Mouse (Mus musculus): ENCODE data around the gene Tbc1d9b. TPM values are rescaled to one million over a fixed set of nuclear protein-coding genes. Genes with fewer than 3 reads are reported as not detected.

The Tbc1d9b gene
- polyA plus RNA-seq (2015; fragmentation: Nextera tagmentation; extraction: Ambion mirVana): 8.9 and 9.1 TPM in 2 replicates

GRCm38 (mm10) chr11:50130811-50131766 lies at the start of gene Tbc1d9b:
TSS of gene Tbc1d9b (plus strand) at chr11:50131396.
- DNase-seq (peak; percentile 94), ATAC-seq (peak; percentile 93)
- H3K4me1 ChIP-seq (ENCODE audit: insufficient read depth): peaks cover 30% of the 10 kb centered on the region
- under 1% methylated on average over 56 of the region's 77 CpGs for WGBS (ENCODE audit: insufficient replicate concordance)
- peak within 1 kb of the TSS; percentile 97 for H3K4me2 ChIP-seq (ENCODE audit: low read depth, low read length)
- no peaks in the 10 kb centered on the region for H3K9me3 ChIP-seq (ENCODE audit: low read length)
- H3K27me3 ChIP-seq (ENCODE audit: insufficient read depth, low read length): no peaks in the 10 kb centered on the region
- peak within 1 kb of the TSS; percentile 77 for H3K4me3 ChIP-seq (ENCODE audit: low read depth, low read length)
- peak within 1 kb of the TSS; percentile 96 for H3K9ac ChIP-seq (replicated peaks)
- TF ChIP-seq EP300 (IDR thresholded peaks at IDR 0.05; ENCODE audit: low read depth) (no peak), CTCF (IDR thresholded peaks at IDR 0.05; ENCODE audit: low read depth) (peak; percentile 90)
- H3K36me3 ChIP-seq (replicated peaks; ENCODE audit: insufficient read depth, low read length): peaks cover 5% of the 10 kb centered on the region
- H3K27ac ChIP-seq (ENCODE audit: low read depth): peak within 1 kb of the TSS; percentile 88

- ATAC-seq (no peak), DNase-seq (no peak)
- TF ChIP-seq CTCF (IDR thresholded peaks at IDR 0.05; ENCODE audit: low read depth): no peak
- no peak for TF ChIP-seq EP300 (IDR thresholded peaks at IDR 0.05; ENCODE audit: low read depth)
- no peak overlapping the region for H3K9ac ChIP-seq (replicated peaks)
- H3K36me3 ChIP-seq (replicated peaks; ENCODE audit: insufficient read depth, low read length): peaks cover 27% of the 10 kb centered on the region
- WGBS (ENCODE audit: insufficient replicate concordance): 91% methylated on average over 3 of the region's 3 CpGs
- no peaks in the 10 kb centered on the region for H3K27me3 ChIP-seq (ENCODE audit: insufficient read depth, low read length)
- no peak overlapping the region for H3K27ac ChIP-seq (ENCODE audit: low read depth)
- no peak overlapping the region for H3K4me2 ChIP-seq (ENCODE audit: low read depth, low read length)
- H3K9me3 ChIP-seq (ENCODE audit: low read length): no peaks in the 10 kb centered on the region
- peaks cover 8% of the 10 kb centered on the region for H3K4me1 ChIP-seq (ENCODE audit: insufficient read depth)
- no peak overlapping the region for H3K4me3 ChIP-seq (ENCODE audit: low read depth, low read length)
Observed at GRCm38 (mm10) chr11:50086211-50086610, 45.0 kb upstream of the Tbc1d9b start.

GRCm38 (mm10) chr11:50089840-50090239 lies 41.4 kb upstream of the Tbc1d9b start:
- ATAC-seq (peak; percentile 94), DNase-seq (no peak)
- Histone ChIP-seq H3K9me3 (ENCODE audit: low read length) (no peaks in the 10 kb centered on the region), H3K27ac (ENCODE audit: low read depth) (peak overlapping the region; percentile 68), H3K36me3 (replicated peaks; ENCODE audit: insufficient read depth, low read length) (peaks cover 26% of the 10 kb centered on the region), H3K4me3 (ENCODE audit: low read depth, low read length) (no peak overlapping the region), H3K9ac (replicated peaks) (no peak overlapping the region), H3K27me3 (ENCODE audit: insufficient read depth, low read length) (no peaks in the 10 kb centered on the region), H3K4me2 (ENCODE audit: low read depth, low read length) (no peak overlapping the region), H3K4me1 (ENCODE audit: insufficient read depth) (peaks cover 12% of the 10 kb centered on the region)
- 50% methylated on average over 1 of the region's 1 CpGs for WGBS (ENCODE audit: insufficient replicate concordance)
- TF ChIP-seq EP300 (IDR thresholded peaks at IDR 0.05; ENCODE audit: low read depth) (no peak), CTCF (IDR thresholded peaks at IDR 0.05; ENCODE audit: low read depth) (no peak)

- no peak for ATAC-seq
- 81% methylated on average over 5 of the region's 5 CpGs for WGBS (ENCODE audit: insufficient replicate concordance)
- peaks cover 12% of the 10 kb centered on the region for H3K4me1 ChIP-seq (ENCODE audit: insufficient read depth)
- no peak overlapping the region for H3K4me2 ChIP-seq (ENCODE audit: low read depth, low read length)
- H3K9ac ChIP-seq (replicated peaks): no peak overlapping the region
- TF ChIP-seq EP300 (IDR thresholded peaks at IDR 0.05; ENCODE audit: low read depth): no peak
- TF ChIP-seq CTCF (IDR thresholded peaks at IDR 0.05; ENCODE audit: low read depth): no peak
- peaks cover 24% of the 10 kb centered on the region for H3K36me3 ChIP-seq (replicated peaks; ENCODE audit: insufficient read depth, low read length)
- H3K9me3 ChIP-seq (ENCODE audit: low read length): no peaks in the 10 kb centered on the region
- no peak overlapping the region for H3K4me3 ChIP-seq (ENCODE audit: low read depth, low read length)
- no peaks in the 10 kb centered on the region for H3K27me3 ChIP-seq (ENCODE audit: insufficient read depth, low read length)
- DNase-seq: no peak
- no peak overlapping the region for H3K27ac ChIP-seq (ENCODE audit: low read depth)
Observed at GRCm38 (mm10) chr11:50090982-50091675, 40.1 kb upstream of the Tbc1d9b start.

DNA sequence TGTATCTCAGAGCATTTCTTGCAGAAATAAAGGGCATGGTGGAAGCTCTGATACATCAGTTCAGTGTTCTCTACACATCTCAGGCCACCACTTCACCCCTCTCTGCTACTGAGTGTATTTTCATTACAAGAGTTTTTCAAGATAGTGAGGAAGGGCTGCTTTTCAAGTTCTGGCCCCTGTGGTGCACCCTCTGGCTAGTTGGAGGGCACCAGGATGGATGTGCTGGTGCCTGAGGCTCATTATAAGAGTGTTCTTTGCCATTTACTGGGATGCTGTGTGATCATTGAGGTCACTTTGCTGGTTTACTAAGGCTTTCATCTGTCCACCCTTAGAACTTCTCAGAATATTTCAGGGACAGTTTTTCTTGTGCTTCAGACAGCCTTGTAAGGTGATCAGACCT lies 39.5 kb upstream of the Tbc1d9b start:
- DNase-seq (no peak), ATAC-seq (no peak)
- H3K27ac ChIP-seq (ENCODE audit: low read depth): no peak overlapping the region
- peaks cover 12% of the 10 kb centered on the region for H3K4me1 ChIP-seq (ENCODE audit: insufficient read depth)
- H3K9me3 ChIP-seq (ENCODE audit: low read length): no peaks in the 10 kb centered on the region
- no peak overlapping the region for H3K4me3 ChIP-seq (ENCODE audit: low read depth, low read length)
- TF ChIP-seq CTCF (IDR thresholded peaks at IDR 0.05; ENCODE audit: low read depth): no peak
- TF ChIP-seq EP300 (IDR thresholded peaks at IDR 0.05; ENCODE audit: low read depth): no peak
- no peak overlapping the region for H3K4me2 ChIP-seq (ENCODE audit: low read depth, low read length)
- H3K9ac ChIP-seq (replicated peaks): no peak overlapping the region
- no peaks in the 10 kb centered on the region for H3K27me3 ChIP-seq (ENCODE audit: insufficient read depth, low read length)
- H3K36me3 ChIP-seq (replicated peaks; ENCODE audit: insufficient read depth, low read length): peaks cover 24% of the 10 kb centered on the region

- WGBS (ENCODE audit: insufficient replicate concordance): 77% methylated on average over 9 of the region's 9 CpGs
- TF ChIP-seq CTCF (IDR thresholded peaks at IDR 0.05; ENCODE audit: low read depth) (no peak), EP300 (IDR thresholded peaks at IDR 0.05; ENCODE audit: low read depth) (no peak)
Observed at GRCm38 (mm10) chr11:50095661-50096060, 35.5 kb upstream of the Tbc1d9b start.

More at GRCm38 (mm10) chr11:50095661-50096060, 35.5 kb upstream of the Tbc1d9b start:
- Histone ChIP-seq H3K9me3 (ENCODE audit: low read length) (no peaks in the 10 kb centered on the region), H3K4me1 (ENCODE audit: insufficient read depth) (peaks cover 12% of the 10 kb centered on the region), H3K27me3 (ENCODE audit: insufficient read depth, low read length) (no peaks in the 10 kb centered on the region), H3K27ac (ENCODE audit: low read depth) (no peak overlapping the region), H3K4me3 (ENCODE audit: low read depth, low read length) (no peak overlapping the region), H3K9ac (replicated peaks) (no peak overlapping the region), H3K4me2 (ENCODE audit: low read depth, low read length) (no peak overlapping the region), H3K36me3 (replicated peaks; ENCODE audit: insufficient read depth, low read length) (peaks cover 19% of the 10 kb centered on the region; the same call in 1 of the 2 replicates)
- ATAC-seq (no peak), DNase-seq (no peak)

Data from liver, postnatal 0 days (tissue).